Mouse (Mus musculus): ENCODE data around the gene Olfr173.

DNA sequence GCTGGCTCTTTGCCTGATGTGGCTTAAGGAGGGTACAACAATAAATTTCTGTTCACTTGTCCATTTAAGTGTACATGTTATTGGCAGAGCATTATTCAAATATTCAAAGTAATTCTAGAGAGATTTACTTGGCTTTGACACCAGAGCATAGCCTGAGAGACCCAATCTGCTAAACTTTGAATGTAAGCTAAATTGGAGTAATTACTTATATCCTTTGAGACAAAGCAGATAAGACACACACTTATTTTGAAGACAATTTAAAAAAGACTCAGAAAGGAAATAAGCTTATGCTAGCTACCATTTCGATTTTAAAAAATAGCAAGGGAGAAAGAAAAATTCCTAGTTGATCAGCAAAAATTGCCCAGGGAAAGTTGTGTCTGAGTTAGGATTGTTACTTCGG, at the start of gene Olfr173:
- TF ChIP-seq CTCF (IDR thresholded peaks at IDR 0.05; ENCODE audit: insufficient read depth, low read depth, low read length) (no peak), POLR2A (IDR thresholded peaks at IDR 0.05; ENCODE audit: insufficient read depth, low read depth, low read length) (no peak)

Measured in olfactory bulb, adult 2 months (tissue).